Mouse (Mus musculus) spleen, adult 10 weeks (tissue): ENCODE results near the gene Gys2. TPM values are rescaled to one million over a fixed set of nuclear protein-coding genes. Genes with fewer than 3 reads are reported as not detected.

Source experiments
- polyA plus RNA-seq: library from polyadenylated mRNA; stranded (reverse); fragments of 350-450 nt; fragmentation: Illumina TruSeq; extraction: RNeasy Lipid Tissue Mini Kit (QIAGEN cat#74804); gene quantifications from one replicate; pipeline ENCODE4 v1.2.3, GENCODE M21; 2015; ENCODE audit warnings: low replicate concordance; ENCODE audit not compliant: insufficient read depth

Gene Gys2
- polyA plus RNA-seq = not detected

DNA sequence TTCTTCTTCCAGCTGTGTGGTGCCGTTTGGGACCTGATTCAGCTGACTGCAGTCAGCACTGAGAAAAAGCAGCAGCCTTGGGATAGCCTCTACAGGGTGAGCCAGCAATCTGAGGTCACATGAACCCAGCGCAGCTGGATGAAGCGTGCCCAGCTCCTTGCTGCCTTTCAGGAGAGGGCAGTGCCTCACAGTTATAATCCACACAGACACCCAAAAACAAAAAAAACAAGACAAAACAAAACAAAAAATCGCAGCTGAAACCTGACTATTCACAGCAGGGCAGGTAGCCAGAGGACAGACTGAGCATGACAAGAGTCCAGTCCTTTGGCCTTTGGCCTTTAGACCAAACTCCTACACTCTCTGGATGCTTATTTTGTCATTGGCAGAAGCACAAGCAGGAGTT is at the start of gene Gys2:
TSS of gene Gys2 (minus strand) at position 309 of the 403 bp plus-strand sequence.

GRCm38 (mm10) chr6:142507785-142508162 is 34.9 kb upstream of the Gys2 start, which contains the start of gene Ldhb:
Gene Ldhb (minus strand): TSS chr6:142507957.

GRCm38 (mm10) chr6:142412906-142413491 is 59.9 kb downstream of the Gys2 start, which contains the start of gene Spx:
Gene Spx (plus strand): TSS chr6:142413441.

GRCm38 (mm10) chr6:142387011-142387754 is 85.7 kb downstream of the Gys2 start, which contains the start of the genes Recql and Golt1b:
Gene Recql (minus strand): TSS chr6:142387087.
Gene Golt1b (plus strand): TSS chr6:142387221.

Other genes starting within 250 kb of the Gys2 start
- not detected for gene Iapp, start 174.7 kb downstream of the Gys2 start, polyA plus RNA-seq
- 0.12 TPM for gene Slco1a5, start 150.1 kb downstream of the Gys2 start, polyA plus RNA-seq
- 24.1 TPM for gene Pyroxd1, start 127.5 kb downstream of the Gys2 start, polyA plus RNA-seq
- gene Recql, start 86.0 kb downstream of the Gys2 start, polyA plus RNA-seq = 80.6 TPM
- 27.0 TPM for gene Golt1b, start 85.9 kb downstream of the Gys2 start, polyA plus RNA-seq
- gene Spx, start 59.7 kb downstream of the Gys2 start, polyA plus RNA-seq = 2.8 TPM
- 12.0 TPM for gene Ldhb, start 34.8 kb upstream of the Gys2 start, polyA plus RNA-seq
- gene Kcnj8, start 98.5 kb upstream of the Gys2 start, polyA plus RNA-seq = 14.1 TPM
- 11.9 TPM for gene Abcc9, start 229.2 kb upstream of the Gys2 start, polyA plus RNA-seq